Mouse (Mus musculus) erythroid progenitor cell, adult 5-6 weeks (primary cell): ENCODE data around the gene Prkacb. TPM values are rescaled to one million over a fixed set of nuclear protein-coding genes. Genes with fewer than 3 reads are reported as not detected.

ENCODE experiments used
- ATAC-seq: replicated peaks from 2 replicates; pipeline ENCODE4 v1.8.0; 2016; ENCODE audit warnings: moderate number of reproducible peaks, mild to moderate bottlenecking, moderate TSS enrichment, inconsistent platforms; ENCODE audit not compliant: poor library complexity, low FRiP score, severe bottlenecking
- total RNA-seq, 2 experiments: library from RNA; stranded (forward) in 1 of 2; stranded (reverse) in 1 of 2; fragments of 150-400 nt in 1 of 2; fragments of 186-747, 209-891 nt in 1 of 2; gene quantifications; 2 replicates each; pipeline versions ENCODE4 v1.2.3 to v1.2.4; 2015 to 2017; ENCODE audit warnings: low replicate concordance in 2 of 2

The Prkacb gene
- total RNA-seq, 2 experiments from 2014 or later: 12.6 to 18.2 TPM

- no peak for ATAC-seq
Measured at GRCm38 (mm10) chr3:146681696-146682095, 131.1 kb downstream of the Prkacb start.

- ATAC-seq: no peak
Measured at GRCm38 (mm10) chr3:146680625-146681024, 132.2 kb downstream of the Prkacb start.

- no peak for ATAC-seq
Measured at GRCm38 (mm10) chr3:146679646-146680045, 133.1 kb downstream of the Prkacb start.

Other genes starting within 250 kb of the Prkacb start
- gene Uox, start 242.6 kb downstream of the Prkacb start, total RNA-seq (2015; ENCODE audit: low replicate concordance): not detected in 2 replicates
- gene Uox, start 242.6 kb downstream of the Prkacb start, total RNA-seq (2017; ENCODE audit: low replicate concordance): not detected in 2 replicates
- not detected in 2 replicates for gene Dnase2b, start 197.4 kb downstream of the Prkacb start, total RNA-seq (2015; ENCODE audit: low replicate concordance)
- not detected in 2 replicates for gene Dnase2b, start 197.4 kb downstream of the Prkacb start, total RNA-seq (2017; ENCODE audit: low replicate concordance)
- not detected in 2 replicates for gene 4930503B20Rik, start 161.7 kb downstream of the Prkacb start, total RNA-seq (2015; ENCODE audit: low replicate concordance)
- gene 4930503B20Rik, start 161.7 kb downstream of the Prkacb start, total RNA-seq (2017; ENCODE audit: low replicate concordance): 0.39 TPM in 1 of 2 replicates, not detected in the other
- 5.4 TPM in 1 of 2 replicates, not detected in the other for gene Samd13, start 127.4 kb downstream of the Prkacb start, total RNA-seq (2015; ENCODE audit: low replicate concordance)
- gene Samd13, start 127.4 kb downstream of the Prkacb start, total RNA-seq (2017; ENCODE audit: low replicate concordance): not detected in 2 replicates
- gene Ttll7, start 39.4 kb upstream of the Prkacb start, total RNA-seq (2015; ENCODE audit: low replicate concordance): not detected in 2 replicates
- 0.13 TPM in 1 of 2 replicates, not detected in the other for gene Ttll7, start 39.4 kb upstream of the Prkacb start, total RNA-seq (2017; ENCODE audit: low replicate concordance)